Mouse (Mus musculus) layer of hippocampus, postnatal 14 days (tissue): ENCODE data around the gene Thbs1. TPM values are rescaled to one million over a fixed set of nuclear protein-coding genes. Genes with fewer than 3 reads are reported as not detected.

Source experiments
- DNase-seq, 2 experiments: peaks; one replicate each; pipeline ENCODE4 v3.0.0; 2021 to 2022; ENCODE audit warnings: low spot score in 2 of 2, mixed read lengths in 1 of 2
- long read RNA-seq, 2 experiments: library from polyadenylated mRNA; stranded (forward); transcript quantifications; one replicate each; pipeline ENCODE4 v2.0.0; 2021
- total RNA-seq, 2 experiments: library from RNA; stranded (reverse); gene quantifications; 2 replicates each; pipeline ENCODE4 v1.2.3; 2021

Gene Thbs1
- total RNA-seq: 1 to 10 TPM; 3.3 to 4.2 TPM
- long read RNA-seq, experiment 1: 0 reads
- long read RNA-seq, experiment 2, full-length matches to known transcripts: 1 of 1 reads
- long read RNA-seq, experiment 2, partial matches to known transcripts: 0 of 1 reads
- long read RNA-seq, experiment 2, other reads (novel, unspliced or antisense): 0 of 1 reads

DNA sequence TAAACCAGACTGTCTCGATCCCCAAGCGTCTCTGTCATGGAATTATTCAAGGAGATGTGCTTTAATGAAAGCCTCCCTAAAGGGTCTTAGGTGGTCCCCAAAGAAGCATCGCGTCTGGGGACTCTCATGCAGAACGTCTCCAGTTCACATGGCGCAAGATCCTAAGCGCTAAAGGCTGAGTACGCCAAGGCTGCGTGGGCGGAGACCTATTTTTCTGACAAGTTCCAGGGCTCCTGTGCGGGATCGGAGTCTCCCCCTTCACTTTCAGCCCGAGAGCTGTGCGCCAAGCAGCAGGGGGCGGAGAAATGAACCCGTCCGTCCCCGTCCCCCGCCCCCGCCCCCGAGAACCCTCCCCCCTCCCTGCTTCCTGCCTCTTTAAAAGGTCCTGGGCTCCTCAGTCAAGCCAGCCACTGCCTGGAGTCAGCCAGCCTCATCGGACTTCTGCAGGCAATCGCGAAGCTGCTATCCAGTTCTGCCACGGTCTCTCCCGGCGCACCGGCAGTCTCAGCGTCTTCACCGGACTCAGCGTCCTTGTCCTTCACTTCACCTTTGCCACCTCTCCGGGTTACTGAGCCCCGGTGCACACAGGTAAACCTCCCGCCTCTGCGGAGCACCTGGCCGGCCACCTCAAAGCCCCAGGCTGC, at the start of gene Thbs1:
TSS of gene Thbs1 (plus strand) at position 389 of the 644 bp plus-strand sequence.
- peak; percentile 16 to 41 for DNase-seq

DNA sequence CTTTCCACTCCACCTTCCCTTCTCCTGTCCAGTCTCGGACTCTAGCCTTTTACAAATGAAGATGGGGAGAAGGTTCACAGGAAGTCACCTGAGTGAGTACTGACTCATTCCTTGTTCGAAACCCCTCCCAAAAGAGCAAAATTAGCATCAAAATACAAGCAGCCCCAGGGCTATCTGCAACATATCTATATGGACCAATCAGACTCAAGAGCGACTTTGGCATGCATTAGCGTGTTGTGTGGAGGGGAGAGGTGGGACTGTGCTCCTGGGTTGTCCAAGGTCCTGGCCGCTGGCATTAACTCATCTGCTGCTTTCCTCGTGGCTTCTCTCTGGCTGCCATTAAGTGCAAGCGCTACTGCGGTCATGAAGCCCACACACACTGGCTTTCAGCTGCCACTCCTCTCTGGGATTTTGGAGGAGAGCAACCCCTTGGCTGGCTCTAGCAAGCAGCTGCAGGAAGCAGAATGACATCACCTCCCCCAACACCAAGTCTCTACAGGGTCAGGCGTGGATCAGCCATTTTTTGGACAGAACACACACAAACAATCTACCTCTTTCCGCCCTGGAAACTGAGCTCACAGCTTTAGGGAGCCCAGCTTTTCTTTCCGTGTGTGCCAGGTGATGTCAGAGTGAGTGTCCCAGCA, 47.4 kb upstream of the Thbs1 start:
- DNase-seq: no peak

DNA sequence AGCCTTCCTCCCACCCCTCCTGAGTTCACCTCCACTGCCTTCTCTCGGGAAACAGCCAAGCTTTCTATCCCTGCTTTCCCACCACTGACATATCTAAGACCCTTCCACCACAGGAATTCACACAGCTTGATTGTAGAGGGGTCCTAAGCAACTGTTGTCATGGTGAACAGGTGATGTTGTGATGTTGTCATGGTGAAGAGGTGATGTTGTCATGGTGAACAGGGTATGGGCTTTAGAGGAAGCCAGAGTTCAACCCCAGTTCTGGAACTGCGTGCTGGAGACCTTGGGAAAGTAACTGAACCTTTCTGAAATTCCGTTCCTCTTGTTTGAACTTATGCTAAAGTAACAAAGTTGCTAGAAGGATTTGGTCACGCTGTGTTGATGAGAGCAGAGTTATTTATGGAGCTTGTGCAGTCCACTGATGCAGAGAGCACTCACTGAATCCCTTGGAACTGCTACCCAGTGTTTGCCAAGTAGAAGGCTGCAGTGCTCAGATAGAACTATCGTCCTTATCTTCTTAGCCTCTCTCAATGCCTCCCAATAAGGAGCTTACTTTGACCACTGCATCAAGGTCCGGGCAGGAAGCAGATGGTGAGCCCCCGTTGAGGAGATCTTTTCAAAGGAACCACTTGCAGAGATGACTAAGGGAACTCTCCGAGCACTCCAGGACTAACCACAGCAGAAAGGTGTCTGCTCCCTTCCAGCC, 45.5 kb upstream of the Thbs1 start:
- DNase-seq: no peak

DNA sequence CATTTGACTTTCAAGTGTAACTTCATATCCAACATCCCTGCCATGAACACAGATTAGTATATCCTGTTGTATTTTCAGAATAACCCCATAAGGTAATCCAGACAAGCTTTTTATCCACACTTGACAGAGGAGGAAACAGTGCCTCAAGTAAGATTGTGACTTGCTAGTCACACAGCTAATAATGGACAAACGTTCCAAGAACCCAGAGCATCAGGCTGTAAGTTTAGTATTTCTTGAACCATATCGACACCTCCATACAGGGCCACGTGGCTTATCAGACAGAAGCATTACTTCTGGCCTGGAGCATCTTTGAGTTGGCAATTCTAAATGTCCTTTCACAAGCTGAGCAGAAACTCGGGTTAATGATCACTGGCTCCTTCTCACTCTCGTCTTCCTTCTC, 41.7 kb upstream of the Thbs1 start:
- DNase-seq: no peak

DNA sequence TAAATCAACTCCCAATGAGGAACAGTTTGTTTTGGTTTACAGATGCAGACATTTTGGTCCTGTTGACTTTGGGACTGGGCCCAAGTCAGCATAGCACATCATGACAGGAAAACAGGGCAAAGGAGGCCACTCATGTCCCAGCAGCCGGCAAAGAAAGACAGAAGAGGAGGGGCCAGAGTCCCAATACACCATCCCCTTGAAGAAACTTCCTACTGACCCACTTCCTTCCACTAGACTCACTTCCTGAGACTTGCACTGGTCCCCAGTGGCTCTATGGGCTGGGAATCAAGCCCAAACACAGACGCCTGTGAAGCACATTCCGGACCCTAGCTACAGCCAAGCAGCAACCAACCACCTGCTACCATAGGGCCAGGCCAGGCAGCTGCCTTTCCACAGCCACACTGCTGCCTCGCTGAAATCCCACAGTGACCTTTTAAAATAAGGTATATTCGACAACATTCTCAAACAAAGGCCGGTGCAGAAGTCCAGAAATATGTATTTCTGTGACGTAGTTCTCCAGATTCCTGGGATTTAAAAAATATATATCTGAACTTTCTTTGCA, 38.8 kb upstream of the Thbs1 start:
- DNase-seq: no peak

DNA sequence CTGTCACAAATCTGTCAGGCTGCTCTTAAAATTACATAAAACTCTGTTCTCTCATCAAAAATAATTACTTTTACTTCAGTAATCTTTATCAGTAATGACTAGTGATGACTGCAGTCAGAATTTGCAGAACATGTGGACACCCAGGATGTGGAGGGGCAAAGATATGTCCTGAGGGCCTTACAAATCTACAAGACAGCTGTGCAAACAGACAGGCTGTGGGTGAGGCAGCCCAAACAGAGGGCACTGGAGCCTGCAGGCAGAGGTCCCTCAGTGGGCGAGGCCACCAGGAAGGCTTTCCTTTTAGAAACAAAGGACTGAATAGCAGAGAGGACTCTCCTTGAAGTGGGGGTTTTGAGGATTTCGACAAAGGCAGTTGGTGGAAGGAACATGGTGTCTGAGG, 37.6 kb upstream of the Thbs1 start:
- DNase-seq: no peak

DNA sequence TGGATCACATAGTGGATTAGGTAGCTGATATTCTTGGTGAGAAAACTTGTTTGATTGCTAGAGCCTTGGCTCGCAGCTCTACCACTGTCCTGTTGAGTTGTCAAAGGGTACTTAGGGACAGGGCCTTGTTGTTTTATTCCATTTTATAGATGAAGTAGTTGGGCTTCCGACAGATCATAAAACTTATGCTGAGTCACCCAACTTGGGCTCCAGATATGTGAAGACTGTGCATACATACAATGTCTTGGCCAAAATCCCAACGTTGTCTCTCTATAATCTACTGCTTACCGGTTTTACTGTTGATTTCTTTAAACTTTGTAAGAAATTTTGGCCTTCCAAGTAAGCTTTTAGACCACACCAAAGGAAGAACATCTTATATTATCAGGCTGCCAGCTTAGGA, 36.5 kb upstream of the Thbs1 start:
- no peak for DNase-seq

DNA sequence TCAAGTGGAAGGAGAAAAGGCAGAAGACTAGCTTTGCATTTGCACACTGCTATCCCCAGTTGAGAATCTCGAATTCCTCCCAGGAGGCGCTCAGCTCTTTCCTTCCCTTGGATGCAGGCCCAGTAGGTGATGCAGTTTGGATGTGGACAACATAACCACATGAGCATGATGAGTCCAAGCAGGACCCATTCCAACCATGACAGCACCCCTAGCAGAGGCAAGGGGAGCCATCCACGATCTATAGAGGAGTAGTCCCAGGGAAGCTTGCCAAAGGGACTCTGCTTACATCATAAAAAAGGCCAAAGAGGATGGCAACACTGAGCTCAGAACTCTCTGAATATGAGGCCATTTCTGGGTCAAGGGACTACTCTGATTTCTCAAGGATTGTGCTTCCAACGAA, 32.5 kb upstream of the Thbs1 start:
- no peak for DNase-seq

DNA sequence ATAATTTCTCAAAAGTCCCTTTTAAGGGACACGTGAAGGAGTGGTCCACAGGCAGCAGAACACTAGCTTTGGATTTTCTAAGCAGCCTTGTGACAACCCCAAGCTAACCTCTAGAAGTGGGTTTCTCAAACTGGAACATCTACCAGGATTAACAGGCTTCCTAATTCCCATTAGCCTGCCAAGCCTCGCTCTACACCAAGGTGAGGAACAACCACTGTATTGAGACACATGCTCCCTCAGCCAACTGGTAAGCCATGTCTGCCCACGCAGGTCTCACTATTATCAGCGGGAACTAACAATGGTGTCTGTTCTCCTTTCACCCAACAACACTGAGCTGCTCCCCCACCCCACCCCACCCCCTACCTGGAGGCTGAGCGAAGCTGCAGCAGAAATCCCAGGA, 30.1 kb upstream of the Thbs1 start:
- no peak for DNase-seq

DNA sequence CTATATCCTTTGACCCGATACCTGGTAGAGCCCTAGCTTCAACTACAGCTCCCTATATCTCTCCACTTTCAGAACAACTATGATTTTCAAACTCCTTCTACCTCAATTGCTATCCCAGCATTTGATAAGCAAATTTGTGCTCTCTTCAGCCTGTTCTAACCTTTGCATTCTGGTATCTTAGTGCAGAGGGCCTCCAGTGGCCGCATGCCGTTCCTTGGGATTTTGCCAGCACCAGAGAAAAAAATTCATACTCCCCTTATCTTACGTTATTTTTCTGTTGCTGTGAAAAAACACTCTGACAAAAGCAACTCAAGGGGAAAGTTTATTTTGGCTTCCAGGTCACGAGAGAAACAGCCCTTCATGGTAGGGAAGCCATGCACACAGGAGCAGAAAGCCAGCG, 28.0 kb upstream of the Thbs1 start:
- DNase-seq: no peak

DNA sequence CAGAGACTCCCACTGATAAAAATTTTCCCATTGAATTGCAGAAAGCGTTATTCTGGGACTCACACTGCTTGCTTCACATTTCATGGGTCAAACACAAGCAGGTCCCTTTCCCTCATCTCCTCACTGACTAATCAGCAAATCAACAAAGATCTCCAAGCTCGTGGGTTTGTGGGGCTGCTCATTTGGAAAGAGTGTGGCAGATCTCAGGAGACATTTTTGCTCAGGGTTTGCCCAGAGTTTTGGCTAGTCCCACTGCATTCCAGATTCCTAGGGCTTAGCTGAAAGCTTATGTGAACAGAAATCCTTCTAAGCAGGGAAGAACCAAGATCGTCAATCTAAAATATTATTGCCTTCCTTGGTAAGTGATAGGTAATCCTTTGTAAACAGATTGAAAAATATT, 27.0 kb upstream of the Thbs1 start:
- no peak for DNase-seq

DNA sequence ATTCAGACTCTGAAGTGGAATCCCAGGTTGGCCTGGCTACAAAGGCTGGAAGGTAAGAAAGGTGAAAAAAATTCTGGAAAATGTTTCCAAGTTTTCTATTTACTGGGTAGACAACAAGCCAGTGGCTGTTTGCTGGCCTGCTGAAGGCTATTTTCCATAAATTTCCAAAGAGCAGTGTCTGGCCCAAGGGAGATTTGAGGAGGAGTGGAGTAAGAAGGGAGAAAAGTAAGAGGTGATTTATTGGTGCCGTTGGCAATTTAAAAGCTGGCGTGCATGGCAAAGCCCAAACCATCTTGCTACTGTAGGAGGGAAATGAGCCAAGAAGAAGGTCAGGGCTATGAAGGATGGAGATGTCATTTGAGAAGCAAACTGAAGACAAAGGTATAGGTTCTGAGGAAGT, 26.0 kb upstream of the Thbs1 start:
- DNase-seq: no peak

DNA sequence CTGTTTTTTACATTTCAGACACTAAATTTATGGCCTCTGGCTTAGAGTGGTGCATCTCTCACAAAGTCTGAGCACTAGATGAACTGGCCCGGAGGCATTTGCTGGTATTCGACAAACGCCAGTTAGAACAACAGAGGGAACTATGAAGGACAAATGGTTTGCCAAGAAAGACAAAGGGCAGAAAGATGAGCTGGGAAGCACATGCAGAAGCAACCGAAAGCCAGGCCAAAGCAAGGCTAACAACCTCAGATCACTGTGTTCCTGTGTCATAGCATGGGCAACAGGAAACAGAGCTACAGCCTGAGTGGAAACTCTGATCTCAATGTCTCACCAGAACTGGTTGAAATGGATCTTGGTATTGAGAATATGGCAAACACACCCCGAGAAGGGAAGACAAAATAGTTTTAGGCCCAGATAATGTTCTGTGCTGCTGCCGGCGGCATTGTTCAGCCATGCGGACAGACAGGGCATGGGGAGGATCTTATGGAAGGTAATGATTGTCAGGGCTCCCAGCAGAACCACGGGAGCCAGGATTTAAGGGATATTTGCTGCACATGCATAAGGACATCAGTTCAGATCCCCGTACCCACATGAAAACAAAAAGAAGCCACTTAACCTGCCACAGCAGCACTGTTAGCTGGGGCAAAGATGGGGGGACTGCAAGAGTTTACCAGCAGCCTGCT, 24.5 kb upstream of the Thbs1 start:
- DNase-seq: no peak

DNA sequence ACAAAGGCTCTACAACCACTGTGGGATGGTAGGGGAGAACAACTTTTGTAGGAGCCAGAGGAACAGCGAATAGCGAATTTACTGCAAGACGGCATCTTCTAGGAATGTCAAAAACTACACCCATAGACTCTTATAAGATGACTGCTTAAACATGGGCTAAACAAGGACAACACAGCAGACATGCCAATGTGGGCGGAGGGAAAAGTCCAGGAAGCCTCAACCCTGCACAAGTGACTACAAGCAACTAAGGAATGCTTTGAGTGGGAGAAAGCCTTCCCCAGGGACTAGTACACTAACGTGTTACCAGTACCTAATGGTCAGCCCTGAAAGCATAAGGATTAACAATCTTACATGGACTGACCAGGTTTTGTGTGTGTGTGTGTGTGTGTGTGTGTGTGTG, 20.4 kb upstream of the Thbs1 start:
- DNase-seq: no peak

DNA sequence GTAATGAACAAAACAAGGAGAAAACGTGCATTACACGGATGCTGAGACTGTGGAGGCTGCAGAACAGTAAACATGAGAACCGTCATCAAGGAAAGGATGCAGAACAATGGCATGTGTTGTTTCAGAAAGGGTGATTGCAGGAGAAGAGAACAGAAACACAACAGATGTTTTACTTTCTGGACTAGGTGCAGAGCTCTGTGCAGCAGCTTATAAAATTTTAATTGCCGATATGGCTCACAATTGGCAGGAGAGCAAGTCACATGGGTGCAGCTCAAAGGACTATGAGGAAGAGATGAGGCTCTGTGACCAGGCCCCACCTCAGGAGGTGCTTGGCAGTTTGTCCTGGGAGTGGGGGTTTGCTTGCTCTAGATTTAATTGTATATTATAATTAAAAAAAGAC, 12.6 kb upstream of the Thbs1 start:
- DNase-seq: no peak

DNA sequence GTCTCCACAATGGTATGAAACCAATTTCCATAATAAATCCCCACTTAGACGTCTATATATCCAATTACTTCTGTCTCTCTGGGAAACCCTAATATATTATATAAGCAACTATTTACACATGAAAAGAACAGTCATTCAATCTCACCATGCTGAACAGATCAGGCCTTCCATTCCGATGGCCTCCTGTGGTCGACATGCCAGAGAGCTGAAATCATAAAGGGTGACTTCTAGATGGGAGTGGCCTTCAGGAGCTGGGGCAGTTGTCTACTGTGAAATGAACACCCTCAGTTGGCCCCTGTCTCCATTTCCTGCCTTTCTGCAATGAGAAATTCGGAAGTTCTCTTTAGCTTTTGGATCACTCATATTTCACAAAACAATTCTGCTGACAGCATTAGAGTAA, 9.5 kb upstream of the Thbs1 start:
- DNase-seq: no peak

DNA sequence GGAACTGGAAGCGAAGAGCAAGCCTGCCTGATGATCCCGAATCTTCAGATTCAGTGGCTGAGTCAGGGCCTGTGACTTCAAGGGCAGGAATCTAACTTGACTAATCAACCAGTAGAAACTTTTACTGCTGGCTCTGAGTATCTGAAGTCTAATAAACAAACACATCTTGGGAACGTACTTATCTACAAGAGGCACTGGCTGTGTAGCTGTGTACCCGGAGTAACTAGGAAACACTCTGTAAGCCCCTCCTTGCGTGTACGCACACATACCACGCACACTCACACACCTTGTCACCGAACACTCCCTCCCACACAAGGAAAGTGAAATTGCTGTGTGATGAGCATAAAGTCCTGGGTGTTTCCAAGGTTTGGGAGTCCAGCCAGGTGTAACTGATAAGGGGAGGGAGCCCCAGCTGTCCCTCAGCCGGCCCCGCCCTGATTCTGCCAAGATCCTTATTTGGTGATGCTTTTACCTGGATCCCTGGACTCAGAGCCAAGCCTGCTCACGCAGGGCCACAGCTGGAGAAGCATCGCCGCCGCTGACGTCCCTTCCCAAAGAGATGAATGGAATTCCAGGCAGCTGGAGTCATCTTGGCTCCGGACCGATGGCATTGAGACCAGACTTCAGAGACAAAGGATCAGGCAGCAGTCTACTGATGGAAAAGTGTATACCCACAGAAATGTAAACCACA, 1.3 kb upstream of the Thbs1 start:
- DNase-seq: no peak

DNA sequence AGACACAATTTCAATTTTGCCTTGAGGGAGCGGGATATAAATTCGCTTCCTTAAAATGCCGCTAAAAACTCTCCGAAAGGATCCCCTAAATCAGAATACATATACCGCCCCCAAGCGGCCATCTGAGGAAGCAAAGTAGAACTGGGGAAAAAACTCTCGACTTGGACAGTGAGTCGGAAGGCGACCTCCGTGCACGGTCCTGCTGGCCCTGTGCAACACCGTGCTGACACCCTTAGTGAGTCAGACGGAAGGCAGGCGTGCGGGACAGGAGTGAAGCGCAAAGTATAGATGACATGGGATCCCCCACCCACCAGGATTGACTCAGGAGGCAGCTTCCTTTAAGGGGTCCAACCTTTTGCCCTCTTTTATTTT, 574 bp upstream of the Thbs1 start:
- DNase-seq: peak; percentile 86 to 91

DNA sequence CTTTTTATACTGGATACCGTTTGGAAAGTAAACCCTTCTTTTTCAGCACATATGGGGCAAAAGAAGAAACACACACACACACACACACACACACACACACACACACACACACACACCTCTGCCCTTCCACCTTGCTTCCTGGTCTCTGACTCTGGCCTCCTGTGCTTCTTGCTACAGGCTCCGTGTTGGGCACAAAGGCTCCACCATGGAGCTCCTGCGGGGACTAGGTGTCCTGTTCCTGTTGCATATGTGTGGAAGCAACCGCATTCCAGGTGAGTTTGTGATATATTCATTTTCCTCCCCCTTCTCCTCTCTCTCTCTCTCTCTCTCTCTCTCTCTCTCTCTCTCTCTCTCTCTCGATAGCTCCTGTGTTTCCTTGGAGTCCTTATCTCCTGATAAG, 762 bp downstream of the Thbs1 start:
- no peak for DNase-seq

DNA sequence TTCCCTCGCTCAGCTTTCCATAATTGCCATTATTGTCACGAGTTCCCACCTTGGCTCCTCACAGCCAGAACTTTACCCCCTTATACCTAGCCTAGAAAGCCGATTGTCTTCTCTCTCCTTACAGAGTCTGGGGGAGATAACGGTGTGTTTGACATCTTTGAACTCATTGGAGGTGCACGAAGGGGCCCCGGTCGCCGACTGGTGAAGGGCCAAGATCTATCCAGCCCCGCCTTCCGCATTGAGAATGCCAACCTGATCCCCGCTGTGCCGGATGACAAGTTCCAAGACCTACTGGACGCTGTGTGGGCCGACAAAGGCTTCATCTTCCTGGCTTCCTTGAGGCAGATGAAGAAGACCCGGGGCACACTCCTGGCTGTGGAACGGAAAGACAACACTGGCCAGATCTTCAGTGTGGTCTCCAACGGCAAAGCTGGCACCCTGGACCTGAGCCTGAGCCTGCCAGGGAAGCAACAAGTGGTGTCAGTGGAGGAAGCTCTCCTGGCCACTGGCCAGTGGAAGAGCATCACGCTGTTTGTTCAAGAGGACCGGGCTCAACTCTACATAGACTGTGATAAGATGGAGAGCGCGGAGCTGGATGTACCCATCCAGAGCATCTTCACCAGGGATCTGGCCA, 1.3 kb downstream of the Thbs1 start:
- no peak for DNase-seq
